Mouse (Mus musculus): Measurements from ENCODE around the gene Phf3. TPM values are rescaled to one million over a fixed set of nuclear protein-coding genes. Genes with fewer than 3 reads are reported as not detected.
"Not testable (repeated sequence)": the region's sequence is repeated elsewhere in the genome, so short reads cannot be mapped to it uniquely, and the experiment has no call there.

Phf3 gene
- 52.0 and 62.3 TPM in 2 replicates for polyA plus RNA-seq (2011; ENCODE audit: insufficient read length, low read depth, missing spikeins)

DNA sequence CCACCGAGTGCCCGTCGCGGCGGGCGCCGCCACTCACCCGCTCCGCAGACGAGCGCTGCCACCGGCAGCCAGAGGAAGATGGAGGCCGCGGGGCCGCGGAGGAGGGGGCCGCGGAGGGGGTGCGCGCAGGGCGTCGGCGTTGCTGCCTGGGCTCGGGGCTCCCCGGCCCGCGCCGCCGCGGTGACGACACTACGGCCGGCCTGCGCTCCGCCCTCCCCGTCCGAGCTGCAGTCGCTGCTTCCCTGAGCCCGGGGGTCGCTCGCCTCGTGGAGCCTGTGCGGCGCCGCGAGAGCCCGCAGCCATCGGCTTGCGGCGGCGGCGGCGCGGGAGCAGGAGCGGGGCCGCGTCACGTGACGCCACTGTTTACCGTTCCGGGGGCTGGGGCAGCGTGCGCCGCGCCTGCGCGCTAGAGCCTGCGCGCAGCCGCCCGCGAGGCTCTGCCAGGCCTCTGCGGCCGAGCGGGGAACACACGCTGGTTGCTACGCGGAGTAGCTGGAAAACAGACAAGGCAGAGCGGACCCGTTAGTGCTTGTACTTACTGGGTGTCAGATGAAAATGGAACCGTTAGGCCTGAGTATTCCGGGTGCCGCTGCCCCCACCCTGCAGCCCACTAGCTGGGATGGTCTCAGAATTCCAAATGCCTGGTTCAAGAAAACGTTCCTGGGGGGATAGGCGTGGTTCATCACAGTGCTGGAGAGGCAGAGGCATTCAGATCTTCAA is at the start of gene Phf3:
Gene Phf3 (minus strand): TSS at position 381 of the 720 bp plus-strand sequence.
- H3K4me1 ChIP-seq (ENCODE audit: control insufficient read depth, insufficient read depth, low read length): no peaks in the 10 kb centered on the region; the same call in 1 of the 2 replicates
- peak within 1 kb of the TSS; percentile 86 for H3K4me3 ChIP-seq (ENCODE audit: insufficient read depth, low read length)
- TF ChIP-seq POLR2A (IDR thresholded peaks at IDR 0.05; ENCODE audit: low read depth, low read length): peak; percentile 95
- TF ChIP-seq CTCF (IDR thresholded peaks at IDR 0.05; ENCODE audit: borderline replicate concordance, insufficient read depth, low read length): no peak
- H3K27ac ChIP-seq (ENCODE audit: insufficient read depth, low read length): peak within 1 kb of the TSS; percentile 95

GRCm38 (mm10) chr1:30922237-30922636 is 48.5 kb upstream of the Phf3 start:
- no peak overlapping the region for H3K4me3 ChIP-seq (ENCODE audit: insufficient read depth, low read length)
- no peak for TF ChIP-seq POLR2A (IDR thresholded peaks at IDR 0.05; ENCODE audit: low read depth, low read length)
- TF ChIP-seq CTCF (IDR thresholded peaks at IDR 0.05; ENCODE audit: borderline replicate concordance, insufficient read depth, low read length): no peak
- no peak overlapping the region for H3K27ac ChIP-seq (ENCODE audit: insufficient read depth, low read length)
- no peaks in the 10 kb centered on the region for H3K4me1 ChIP-seq (ENCODE audit: control insufficient read depth, insufficient read depth, low read length)

GRCm38 (mm10) chr1:30921252-30921651 is 47.5 kb upstream of the Phf3 start:
- TF ChIP-seq POLR2A (IDR thresholded peaks at IDR 0.05; ENCODE audit: low read depth, low read length) (no peak), CTCF (IDR thresholded peaks at IDR 0.05; ENCODE audit: borderline replicate concordance, insufficient read depth, low read length) (no peak)
- H3K4me3 ChIP-seq (ENCODE audit: insufficient read depth, low read length): no peak overlapping the region
- no peak overlapping the region for H3K27ac ChIP-seq (ENCODE audit: insufficient read depth, low read length)
- H3K4me1 ChIP-seq (ENCODE audit: control insufficient read depth, insufficient read depth, low read length): no peaks in the 10 kb centered on the region

DNA sequence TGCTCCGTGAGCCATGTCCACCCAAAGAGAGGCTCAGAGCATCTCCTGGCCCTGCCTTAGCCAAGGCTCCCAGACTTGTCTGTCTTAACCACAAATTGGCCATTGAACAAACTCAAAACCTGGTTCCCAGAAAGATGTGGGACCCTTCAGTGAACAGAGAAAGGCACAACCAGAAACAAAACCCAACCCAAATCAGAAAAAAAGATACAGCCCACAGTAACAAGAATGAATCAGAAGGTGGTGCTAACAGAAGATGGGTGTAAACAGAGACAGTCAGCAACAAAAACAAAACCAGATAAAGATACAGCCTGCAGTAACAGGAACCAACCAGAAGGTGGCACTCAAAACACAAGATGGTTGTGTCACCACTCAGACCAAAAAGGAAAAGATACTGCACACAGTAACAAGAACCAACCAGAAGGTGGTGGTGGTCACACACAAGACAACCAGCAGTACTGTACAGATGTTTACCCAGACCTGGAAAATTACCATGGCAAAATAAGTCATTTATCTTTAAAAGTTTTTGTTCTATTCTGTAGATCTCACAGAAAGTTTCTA is 47.0 kb upstream of the Phf3 start:
- no peaks in the 10 kb centered on the region for H3K4me1 ChIP-seq (ENCODE audit: control insufficient read depth, insufficient read depth, low read length)
- H3K4me3 ChIP-seq (ENCODE audit: insufficient read depth, low read length): no peak overlapping the region
- TF ChIP-seq CTCF (IDR thresholded peaks at IDR 0.05; ENCODE audit: borderline replicate concordance, insufficient read depth, low read length): no peak
- TF ChIP-seq POLR2A (IDR thresholded peaks at IDR 0.05; ENCODE audit: low read depth, low read length): no peak
- no peak overlapping the region for H3K27ac ChIP-seq (ENCODE audit: insufficient read depth, low read length)

DNA sequence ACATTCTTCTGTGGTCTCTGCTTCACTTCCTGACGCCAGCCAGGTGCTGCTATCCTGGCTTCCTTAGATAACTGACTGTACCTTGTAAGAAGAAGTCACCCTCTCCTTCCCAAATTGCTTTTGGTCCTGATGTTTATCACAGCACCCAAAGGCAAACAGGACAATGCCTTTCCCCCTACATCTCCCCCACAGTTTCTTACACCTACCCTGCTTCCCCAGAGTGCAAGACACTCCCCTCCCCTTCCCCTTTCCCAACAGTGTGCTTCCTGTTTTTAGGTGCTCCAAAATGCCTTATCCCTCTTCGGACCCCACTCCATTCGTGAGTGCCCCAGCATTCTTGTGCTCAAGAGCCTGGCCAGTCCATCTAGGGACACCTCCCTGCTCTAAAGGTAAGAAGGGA is 36.5 kb upstream of the Phf3 start:
- no peak for TF ChIP-seq POLR2A (IDR thresholded peaks at IDR 0.05; ENCODE audit: low read depth, low read length)
- no peak for TF ChIP-seq CTCF (IDR thresholded peaks at IDR 0.05; ENCODE audit: borderline replicate concordance, insufficient read depth, low read length)
- no peak overlapping the region for H3K27ac ChIP-seq (ENCODE audit: insufficient read depth, low read length)
- no peak overlapping the region for H3K4me3 ChIP-seq (ENCODE audit: insufficient read depth, low read length)
- H3K4me1 ChIP-seq (ENCODE audit: control insufficient read depth, insufficient read depth, low read length): no peaks in the 10 kb centered on the region

- TF ChIP-seq POLR2A (IDR thresholded peaks at IDR 0.05; ENCODE audit: low read depth, low read length) (no peak), CTCF (IDR thresholded peaks at IDR 0.05; ENCODE audit: borderline replicate concordance, insufficient read depth, low read length) (no peak)
- Histone ChIP-seq H3K27ac (ENCODE audit: insufficient read depth, low read length) (no peak overlapping the region), H3K4me3 (ENCODE audit: insufficient read depth, low read length) (no peak overlapping the region), H3K4me1 (ENCODE audit: control insufficient read depth, insufficient read depth, low read length) (no peaks in the 10 kb centered on the region)
Measured at GRCm38 (mm10) chr1:30908797-30909196, 35.1 kb upstream of the Phf3 start.

GRCm38 (mm10) chr1:30903480-30904218 is 29.9 kb upstream of the Phf3 start:
- no peak for TF ChIP-seq CTCF (IDR thresholded peaks at IDR 0.05; ENCODE audit: borderline replicate concordance, insufficient read depth, low read length)
- TF ChIP-seq POLR2A (IDR thresholded peaks at IDR 0.05; ENCODE audit: low read depth, low read length): no peak
- Histone ChIP-seq H3K4me1 (ENCODE audit: control insufficient read depth, insufficient read depth, low read length) (no peaks in the 10 kb centered on the region), H3K27ac (ENCODE audit: insufficient read depth, low read length) (no peak overlapping the region), H3K4me3 (ENCODE audit: insufficient read depth, low read length) (no peak overlapping the region)

DNA sequence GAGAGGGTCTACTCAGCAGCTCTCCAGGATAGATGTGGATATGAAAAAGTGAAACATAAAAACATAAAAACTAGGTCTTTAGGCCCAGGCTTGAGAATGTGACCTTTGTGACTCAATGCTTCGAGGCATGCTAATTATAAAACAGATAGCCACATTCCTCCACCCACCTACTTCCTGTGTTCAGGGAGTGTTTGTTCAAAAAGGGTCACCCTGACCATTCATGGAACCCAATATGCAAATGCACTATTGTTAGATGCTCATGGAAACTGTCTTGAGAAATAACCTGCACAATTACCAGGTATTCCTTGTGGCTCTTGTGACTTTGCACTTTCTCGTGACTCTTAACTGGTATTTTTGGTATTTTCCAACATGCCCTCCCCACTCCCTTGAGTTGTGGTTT is 25.0 kb upstream of the Phf3 start:
- Histone ChIP-seq H3K4me3 (ENCODE audit: insufficient read depth, low read length) (no peak overlapping the region), H3K4me1 (ENCODE audit: control insufficient read depth, insufficient read depth, low read length) (no peaks in the 10 kb centered on the region)
- TF ChIP-seq POLR2A (IDR thresholded peaks at IDR 0.05; ENCODE audit: low read depth, low read length) (no peak), CTCF (IDR thresholded peaks at IDR 0.05; ENCODE audit: borderline replicate concordance, insufficient read depth, low read length) (no peak)

GRCm38 (mm10) chr1:30895366-30895765 is 21.6 kb upstream of the Phf3 start:
- H3K27ac ChIP-seq (ENCODE audit: insufficient read depth, low read length): not testable (repeated sequence)

More for the DNA sequence above, 25.0 kb upstream of the Phf3 start:
- no peak overlapping the region for H3K27ac ChIP-seq (ENCODE audit: insufficient read depth, low read length)

GRCm38 (mm10) chr1:30883806-30884205 is 10.1 kb upstream of the Phf3 start:
- not testable (repeated sequence) for H3K4me1 ChIP-seq (ENCODE audit: control insufficient read depth, insufficient read depth, low read length); H3K4me3 ChIP-seq (ENCODE audit: insufficient read depth, low read length); H3K27ac ChIP-seq (ENCODE audit: insufficient read depth, low read length)

More at GRCm38 (mm10) chr1:30895366-30895765, 21.6 kb upstream of the Phf3 start:
- not testable (repeated sequence) for H3K4me3 ChIP-seq (ENCODE audit: insufficient read depth, low read length); H3K4me1 ChIP-seq (ENCODE audit: control insufficient read depth, insufficient read depth, low read length)
